Mouse (Mus musculus) liver, embryonic 14.5 days (tissue): ENCODE measurements around the gene Arnt. TPM values are rescaled to one million over a fixed set of nuclear protein-coding genes. Genes with fewer than 3 reads are reported as not detected.
A peak's percentile ranks its signal among the peaks of the same experiment; 100 is the strongest.

Experiments used
- ATAC-seq: fragments of 200-750 bp; cut with Nextera tagmentation; 2 replicates; pipeline ENCODE4 v1.8.0; 2017; ENCODE audit warnings: moderate number of reproducible peaks, mild to moderate bottlenecking, moderate library complexity; ENCODE audit not compliant: insufficient read depth
- DNase-seq, 3 experiments: peaks; one replicate each; pipeline ENCODE4 v3.0.0-alpha.2; 2012 to 2013; ENCODE audit warnings: low read depth in 3 of 3, low spot score in 3 of 3
- H3K27ac ChIP-seq: fragments of 300-500 bp; sonication (generic); 2 replicates; pipeline ENCODE4 v1.5.1; 2014; ENCODE audit warnings: moderate library complexity, mild to moderate bottlenecking, control low read depth, inconsistent platforms
- H3K27me3 ChIP-seq: fragments of 300-500 bp; sonication (generic); 2 replicates; pipeline ENCODE4 v1.6.1; 2014; ENCODE audit warnings: mild to moderate bottlenecking, low read length, moderate library complexity; ENCODE audit not compliant: control insufficient read depth, insufficient read depth
- H3K36me3 ChIP-seq: fragments of 300-500 bp; sonication (generic); replicated peaks from 2 replicates; pipeline ENCODE4 v1.6.1; 2014; ENCODE audit warnings: low read depth; ENCODE audit not compliant: control insufficient read depth, insufficient read depth
- H3K4me1 ChIP-seq, 2 experiments: fragments of 200-500 bp in 1 of 2; fragments of 300-500 bp in 1 of 2; sonication (generic) in 1 of 2; replicated peaks; 2 replicates each; pipeline ENCODE4 v1.6.1; 2012 to 2014; ENCODE audit warnings: antibody characterized with exemption in 1 of 2, inconsistent platforms in 1 of 2, low read length in 1 of 2; ENCODE audit not compliant: control insufficient read depth in 2 of 2, insufficient read depth in 2 of 2
- H3K4me2 ChIP-seq: fragments of 300-500 bp; sonication (generic); 2 replicates; pipeline ENCODE4 v1.6.1; 2014; ENCODE audit warnings: low read depth, mild to moderate bottlenecking, control low read depth, moderate library complexity
- H3K4me3 ChIP-seq, 2 experiments: fragments of 200-500 bp in 1 of 2; fragments of 300-500 bp in 1 of 2; sonication (generic) in 1 of 2; 2 replicates each; pipeline ENCODE4 v1.5.1; 2012 to 2014; ENCODE audit warnings: low read depth in 2 of 2, low read length in 2 of 2, mild to moderate bottlenecking in 2 of 2, control low read depth in 1 of 2, inconsistent platforms in 1 of 2, moderate library complexity in 1 of 2; ENCODE audit not compliant: insufficient read depth in 1 of 2
- H3K9ac ChIP-seq: fragments of 300-500 bp; sonication (generic); replicated peaks from 2 replicates; pipeline ENCODE4 v1.6.1; 2014; ENCODE audit warnings: mild to moderate bottlenecking, control low read depth, moderate library complexity
- H3K9me3 ChIP-seq: fragments of 300-500 bp; sonication (generic); 2 replicates; pipeline ENCODE4 v1.6.1; 2016; ENCODE audit warnings: low read length, mixed read lengths; ENCODE audit not compliant: control insufficient read depth
- CTCF ChIP-seq: IDR thresholded peaks from 2 replicates; pipeline ENCODE4 v1.5.1; 2016; ENCODE audit warnings: antibody characterized with exemption, low read depth, control low read depth
- EP300 ChIP-seq: IDR thresholded peaks from 2 replicates; pipeline ENCODE4 v1.6.1; 2016; ENCODE audit warnings: antibody characterized with exemption, low read depth
- WGBS: fragments of 180-500 bp; shearing (Covaris S2); extraction: QIAGEN DNeasy Blood & Tissue Kit; methylation state at CpG from one replicate; pipeline ENCODE4 v1.1.7; 2014; ENCODE audit not compliant: insufficient replicate concordance; 5-methylcytosine and 5-hydroxymethylcytosine counted together
- polyA plus RNA-seq, 2 experiments: library from polyadenylated mRNA; depleted of rRNA in 1 of 2; stranded (reverse) in 1 of 2; unstranded in 1 of 2; fragments of >200 nt; fragmentation: Nextera tagmentation in 1 of 2; extraction: Ambion mirVana in 1 of 2; gene quantifications; 2 replicates each; pipeline versions ENCODE4 v1.2.1 to v1.2.3; 2012 to 2014

Gene Arnt
- polyA plus RNA-seq, 2 experiments = 10.2 to 11.3 TPM

DNA sequence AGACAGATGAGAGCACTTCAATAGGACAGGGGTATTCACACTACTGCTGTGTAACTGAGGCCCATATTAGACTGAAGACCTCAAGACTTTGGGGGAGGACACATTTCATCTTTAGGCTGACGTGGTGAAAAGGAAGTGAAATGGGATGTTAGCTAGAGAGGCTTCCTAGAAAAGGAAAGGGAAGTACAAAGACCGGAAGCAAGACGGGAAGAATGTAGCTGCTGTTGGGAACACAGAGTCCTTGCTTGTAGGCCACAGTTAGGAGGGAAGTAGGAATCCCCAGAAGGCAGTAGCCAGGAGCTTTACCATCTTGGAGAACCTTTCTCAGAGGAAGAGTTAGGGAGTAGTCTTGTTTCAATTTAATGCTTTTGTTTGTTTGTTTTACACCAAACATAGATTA, 23.6 kb downstream of the Arnt start:
- WGBS = 48% methylated on average over 3 of the region's 3 CpGs
- DNase-seq (no peak), ATAC-seq (no peak)
- TF ChIP-seq CTCF (no peak), EP300 (no peak)
- Histone ChIP-seq H3K4me3 (no peak overlapping the region), H3K27me3 (no peaks in the 10 kb centered on the region), H3K9ac (no peak overlapping the region), H3K9me3 (no peaks in the 10 kb centered on the region), H3K36me3 (peaks cover 4% of the 10 kb centered on the region), H3K4me1 (peaks cover 0 to 5% of the 10 kb centered on the region in 2 experiments; a peak in 1 of 4 replicates), H3K27ac (no peak overlapping the region), H3K4me2 (no peak overlapping the region)

DNA sequence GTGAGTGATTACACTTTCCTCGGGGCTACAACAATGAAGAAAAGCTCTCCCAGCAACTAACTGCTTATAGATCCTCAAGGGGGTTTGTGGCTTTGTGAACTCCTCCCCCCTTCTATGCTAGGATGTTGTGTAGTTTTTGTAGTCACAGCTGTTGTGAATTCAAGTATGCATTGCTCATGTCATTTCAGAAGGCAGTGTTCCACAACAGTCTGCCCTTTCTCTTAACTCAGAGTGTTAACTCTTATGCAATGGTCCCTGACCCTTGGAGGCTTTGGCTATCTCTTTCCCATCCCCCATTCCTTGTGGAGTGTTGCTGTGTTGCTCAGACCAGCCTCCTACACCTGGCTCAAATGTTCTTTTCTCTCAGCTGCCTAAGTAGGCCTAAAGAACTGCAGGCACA, 25.2 kb downstream of the Arnt start:
- peaks cover 0 to 5% of the 10 kb centered on the region in 2 experiments; a peak in 1 of 4 replicates for H3K4me1 ChIP-seq
- TF ChIP-seq CTCF (no peak), EP300 (no peak)
- WGBS = 57% methylated on average over 1 of the region's 1 CpGs
- no peaks in the 10 kb centered on the region for H3K9me3 ChIP-seq
- no peak overlapping the region for H3K27ac ChIP-seq
- no peak overlapping the region for H3K4me2 ChIP-seq
- H3K36me3 ChIP-seq = no peaks in the 10 kb centered on the region; the same call in none of the 2 replicates
- H3K9ac ChIP-seq = no peak overlapping the region
- no peak overlapping the region for H3K4me3 ChIP-seq
- no peak for ATAC-seq
- DNase-seq = no peak
- H3K27me3 ChIP-seq = no peaks in the 10 kb centered on the region

DNA sequence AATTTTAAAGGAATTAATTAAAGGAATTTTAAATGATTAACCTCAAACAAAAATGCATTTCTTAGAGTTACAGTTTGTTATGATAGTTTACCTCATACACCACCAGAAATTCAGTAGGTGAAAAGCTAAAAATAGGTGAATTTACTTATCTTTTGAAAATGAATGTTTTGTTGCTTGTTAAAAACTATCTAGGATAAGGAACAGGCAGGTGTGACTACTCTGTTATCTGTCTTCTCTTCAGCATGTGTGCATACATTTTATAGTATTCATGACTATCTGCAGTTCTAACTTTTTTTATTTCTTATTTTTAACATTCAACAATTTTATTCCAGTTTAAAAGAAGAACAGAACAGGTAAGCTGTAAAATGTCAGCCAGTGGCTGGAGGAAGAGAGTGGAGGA, 29.7 kb downstream of the Arnt start:
- Histone ChIP-seq H3K36me3 (no peaks in the 10 kb centered on the region; the same call in none of the 2 replicates), H3K4me3 (no peak overlapping the region)

DNA sequence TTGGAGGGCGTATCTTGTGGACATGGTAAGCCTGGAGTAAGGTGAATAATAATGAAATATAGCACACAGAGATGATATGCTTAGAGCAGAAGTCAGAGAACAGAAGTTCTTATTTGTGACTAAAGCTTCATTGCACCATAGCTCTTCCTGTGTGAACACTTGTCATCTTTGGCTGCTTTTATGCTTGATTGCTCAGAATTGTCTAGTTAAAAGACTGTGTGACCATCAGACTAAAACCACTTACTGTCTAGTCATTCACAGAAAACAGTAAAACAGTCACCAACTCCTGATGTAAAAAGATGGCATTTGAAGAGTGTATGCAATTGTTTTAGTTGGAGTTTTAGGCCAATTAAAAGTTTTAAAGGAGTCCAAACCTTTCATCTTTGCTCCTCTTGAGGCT, 44.8 kb downstream of the Arnt start:
- peaks cover 33% of the 10 kb centered on the region for H3K36me3 ChIP-seq
- no peak overlapping the region for H3K9ac ChIP-seq
- H3K4me2 ChIP-seq = no peak overlapping the region
- WGBS = 67% methylated on average over 1 of the region's 1 CpGs
- H3K9me3 ChIP-seq = no peaks in the 10 kb centered on the region
- TF ChIP-seq CTCF (no peak), EP300 (no peak)
- H3K27me3 ChIP-seq = no peaks in the 10 kb centered on the region
- H3K27ac ChIP-seq = no peak overlapping the region
- no peaks in the 10 kb centered on the region for H3K4me1 ChIP-seq
- no peak overlapping the region for H3K4me3 ChIP-seq
- DNase-seq = no peak
- ATAC-seq = no peak

More for the DNA sequence above, 29.7 kb downstream of the Arnt start:
- TF ChIP-seq CTCF (no peak), EP300 (0 out of 2 replicates have a peak, but pooled peaks have one; percentile 13)
- no peaks in the 10 kb centered on the region for H3K4me1 ChIP-seq
- no peak overlapping the region for H3K4me2 ChIP-seq
- no peak for ATAC-seq
- no peak for DNase-seq
- no peaks in the 10 kb centered on the region for H3K9me3 ChIP-seq
- no peak overlapping the region for H3K9ac ChIP-seq
- no peaks in the 10 kb centered on the region for H3K27me3 ChIP-seq
- H3K27ac ChIP-seq = no peak overlapping the region

DNA sequence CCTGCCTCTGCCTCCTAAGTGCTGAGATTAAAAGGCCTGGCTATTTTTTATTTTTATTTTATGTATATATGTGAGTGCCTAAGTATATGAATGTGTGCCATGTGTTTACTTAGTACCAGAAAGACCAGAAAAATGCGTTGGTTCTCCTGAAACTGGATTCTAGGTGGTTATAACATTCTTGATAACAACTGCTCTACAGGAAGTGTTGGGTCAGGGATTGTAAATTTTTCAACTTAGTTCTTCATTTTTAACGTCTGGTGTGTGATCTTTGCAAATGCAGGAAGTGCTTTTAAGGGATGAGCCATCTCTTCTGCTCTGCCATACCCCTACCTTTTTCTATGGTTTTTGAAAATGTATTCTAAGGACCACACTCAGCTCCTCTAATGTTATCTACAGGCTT, 52.2 kb downstream of the Arnt start:
- H3K9ac ChIP-seq = no peak overlapping the region
- 39% methylated on average over 2 of the region's 2 CpGs for WGBS
- DNase-seq = no peak
- H3K4me3 ChIP-seq = no peak overlapping the region
- no peak overlapping the region for H3K4me2 ChIP-seq
- no peaks in the 10 kb centered on the region for H3K4me1 ChIP-seq
- H3K27me3 ChIP-seq = no peaks in the 10 kb centered on the region
- no peak overlapping the region for H3K27ac ChIP-seq
- H3K9me3 ChIP-seq = no peaks in the 10 kb centered on the region
- TF ChIP-seq EP300 (no peak), CTCF (no peak)
- H3K36me3 ChIP-seq = peaks cover 51% of the 10 kb centered on the region
- no peak for ATAC-seq
